Mouse (Mus musculus): Measurements from ENCODE around the gene Qrsl1.

GRCm38 (mm10) chr10:43841441-43841840 is 60.1 kb downstream of the Qrsl1 start:
- TF ChIP-seq CTCF (IDR thresholded peaks at IDR 0.05; ENCODE audit: low read depth, low read length), result no peak
- no peak for TF ChIP-seq POLR2A (IDR thresholded peaks at IDR 0.05; ENCODE audit: borderline replicate concordance, low read depth, low read length)
